ENCODE assay signal across 8 mouse cellular contexts in the genomic region with DNA sequence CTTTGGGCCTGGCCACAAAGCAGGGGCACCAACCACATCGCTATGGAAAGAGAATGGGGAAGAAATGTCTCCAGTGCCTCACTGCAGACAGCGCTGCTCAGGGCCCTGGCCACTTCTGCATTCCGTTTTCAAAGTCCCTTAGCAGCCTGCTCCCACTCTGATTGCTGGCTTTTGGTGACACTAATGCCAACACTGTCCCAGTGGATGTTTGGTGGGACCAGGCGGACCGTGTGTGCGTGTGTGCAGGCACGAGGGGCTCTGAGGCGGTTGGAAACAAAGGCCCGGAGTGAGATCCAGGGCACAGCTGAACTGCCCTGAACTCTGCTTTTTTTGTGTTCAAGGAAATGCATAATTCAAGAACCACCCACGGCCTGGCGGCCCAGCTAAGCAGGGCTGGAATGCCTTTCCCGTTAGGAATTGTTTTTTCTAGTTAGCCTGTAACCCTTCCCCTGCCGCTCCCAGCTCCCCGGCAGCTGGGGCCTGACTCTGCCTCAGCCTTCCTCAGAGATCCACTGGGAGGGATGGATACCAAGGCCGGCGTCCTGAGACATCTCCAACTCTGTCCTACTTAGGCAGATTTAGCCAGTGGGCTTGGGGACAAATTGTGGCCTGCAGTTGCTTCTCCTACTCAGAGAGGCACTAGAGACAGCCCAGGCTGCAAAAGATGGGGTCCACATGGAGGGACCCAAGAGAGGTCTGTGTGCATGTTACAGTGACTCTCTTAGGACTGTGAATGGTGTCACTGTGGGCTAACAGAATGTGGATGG.
DNase-seq lines count a peak whose midpoint lies in the region; ATAC-seq lines count a peak whose summit lies in the region.

No protein-coding gene starts in this region.

- no peaks in the 10 kb centered on the region for H3K9me3 ChIP-seq in hindbrain, embryonic 11.5 days (ENCODE audit: control insufficient read depth, low read length)

- H3K4me3 ChIP-seq in hindbrain, embryonic 11.5 days (ENCODE audit: low read depth, low read length): no peak overlapping the region

- H3K27ac ChIP-seq in hindbrain, embryonic 11.5 days (ENCODE audit: low read depth, low read length): peak overlapping the region; percentile 84

- H3K4me1 ChIP-seq in hindbrain, embryonic 11.5 days (replicated peaks; ENCODE audit: control insufficient read depth, insufficient read depth, low read length): peaks cover 22% of the 10 kb centered on the region

- peak overlapping the region; percentile 40 for H3K9ac ChIP-seq in hindbrain, embryonic 11.5 days (ENCODE audit: low read depth, low read length)

- 7% methylated on average over 16 of the region's 16 CpGs for WGBS in hindbrain, embryonic 11.5 days

- peak; percentile 87 for ATAC-seq in hindbrain, embryonic 11.5 days (ENCODE audit: low FRiP score)

- H3K27me3 ChIP-seq in hindbrain, embryonic 11.5 days (ENCODE audit: control insufficient read depth, insufficient read depth, low read length): no peaks in the 10 kb centered on the region

- DNase-seq in 3T3-L1 (ENCODE audit: low read depth, low spot score): peak; percentile 83
- peak; percentile 36 for DNase-seq in brain, embryonic 18.5 days (ENCODE audit: low read depth, low spot score)
- DNase-seq in frontal cortex, postnatal 25 days (ENCODE audit: low spot score in 2 of 2): peak; percentile 39 to 54
- peak; percentile 75 for DNase-seq in hindbrain, embryonic 11.5 days (ENCODE audit: low spot score)
- peak; percentile 40 to 51 for DNase-seq in layer of hippocampus, postnatal 36 days
- peak; percentile 42 for DNase-seq in lung, postnatal 25 days (ENCODE audit: low spot score)
- peak; percentile 56 to 75 for DNase-seq in right cerebral cortex, postnatal 36 days (ENCODE audit: low spot score in 2 of 2)
- DNase-seq in T-cell, adult 2 months (ENCODE audit: low spot score): no peak

- no peak overlapping the region; the same call in 1 of the 2 replicates for H3K4me2 ChIP-seq in hindbrain, embryonic 11.5 days (replicated peaks; ENCODE audit: low read depth, low read length)

- H3K36me3 ChIP-seq in hindbrain, embryonic 11.5 days (ENCODE audit: control insufficient read depth, insufficient read depth, low read length): no peaks in the 10 kb centered on the region
